Mouse (Mus musculus) hindlimb bud, embryonic 11.5 days (tissue): ENCODE results near the gene Hypm.

Experiments used
- DNase-seq: peaks from one replicate; pipeline ENCODE4 v3.0.0-alpha.2; 2012; ENCODE audit warnings: low read depth, low spot score; ENCODE audit errors: extremely low spot score

Hypm gene

GRCm38 (mm10) chrX:9846628-9847027 lies at the start of gene Hypm:
Gene Hypm (plus strand): TSS chrX:9846928.
- DNase-seq, result no peak

- DNase-seq, result no peak
Measured at GRCm38 (mm10) chrX:9810101-9810500, 36.6 kb upstream of the Hypm start.

GRCm38 (mm10) chrX:9812469-9812868 lies 34.3 kb upstream of the Hypm start:
- DNase-seq, result no peak

DNA sequence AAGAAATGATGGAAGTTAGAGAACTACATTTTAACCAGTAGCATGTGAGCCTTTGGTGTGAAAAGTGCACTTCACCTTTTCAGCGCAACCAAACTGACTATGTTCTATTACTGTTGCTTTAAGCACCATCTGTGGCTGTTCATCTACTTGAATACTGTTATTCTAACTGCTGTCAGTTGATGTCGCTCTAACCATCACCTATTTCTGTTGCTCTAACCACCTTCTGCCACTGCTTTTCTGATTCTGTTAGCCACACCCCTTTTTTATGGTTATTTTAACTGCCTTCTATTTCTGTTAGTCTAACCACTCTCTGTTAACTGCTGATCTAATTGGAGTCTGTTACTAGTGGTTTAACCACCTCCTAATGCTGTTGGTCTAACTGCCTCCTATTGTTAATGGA lies 11.9 kb upstream of the Hypm start:
- DNase-seq, result no peak

GRCm38 (mm10) chrX:9849403-9849802 lies 2.7 kb downstream of the Hypm start, which contains the start of gene H2al3:
Gene H2al3 (plus strand): TSS chrX:9849703.
- DNase-seq, result no peak

DNA sequence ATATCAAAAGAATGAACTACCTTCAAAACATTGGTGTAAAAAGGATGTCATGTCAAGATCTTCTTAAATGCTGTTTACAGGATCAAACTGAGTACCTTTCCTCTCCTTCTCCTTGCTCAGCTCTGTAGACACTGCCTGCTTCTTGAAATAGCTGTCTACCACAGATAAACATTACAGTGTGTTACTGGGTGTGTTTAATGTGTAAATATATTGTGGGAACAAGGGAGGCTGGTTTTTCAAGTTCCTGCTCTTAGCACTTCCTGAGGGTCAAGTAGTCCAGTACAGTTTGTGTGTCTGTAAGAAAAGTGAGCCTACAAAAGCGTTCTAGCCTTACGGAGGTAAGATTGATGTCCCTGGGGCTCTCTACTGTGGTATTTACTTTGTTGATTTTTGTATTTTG lies 15.1 kb downstream of the Hypm start:
- no peak for DNase-seq

DNA sequence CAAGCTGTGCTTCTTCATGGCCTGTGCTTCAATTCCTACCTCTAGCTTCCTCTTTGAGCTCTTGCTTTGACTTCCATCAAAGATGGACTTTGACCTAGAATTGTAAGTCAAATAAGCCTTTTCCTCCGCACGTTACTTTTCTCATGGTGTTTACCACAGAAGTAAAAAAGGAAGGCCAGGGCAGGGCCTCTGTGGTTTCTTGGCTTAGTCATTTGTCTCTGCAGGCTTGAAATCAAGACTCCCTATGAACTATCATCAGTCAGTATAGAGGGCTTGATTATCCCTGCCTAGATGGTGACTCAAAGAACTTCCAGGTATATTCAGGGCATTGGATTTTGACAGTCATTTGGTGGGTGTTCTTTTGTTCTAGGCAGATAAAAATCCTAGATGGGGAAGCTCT lies 28.8 kb downstream of the Hypm start:
- no peak for DNase-seq

- DNase-seq, result no peak
Measured at GRCm38 (mm10) chrX:9885322-9885721, 38.6 kb downstream of the Hypm start, which contains the start of gene Sytl5. Gene Sytl5 (plus strand): TSS chrX:9885622.
